Mouse (Mus musculus): ENCODE measurements around the gene Ccdc86. TPM values are rescaled to one million over a fixed set of nuclear protein-coding genes. Genes with fewer than 3 reads are reported as not detected.
A peak's percentile ranks its signal among the peaks of the same experiment; 100 is the strongest.

Ccdc86 gene
- total RNA-seq, 2 experiments from 2014 or later, result 19.0 to 20.1 TPM

DNA sequence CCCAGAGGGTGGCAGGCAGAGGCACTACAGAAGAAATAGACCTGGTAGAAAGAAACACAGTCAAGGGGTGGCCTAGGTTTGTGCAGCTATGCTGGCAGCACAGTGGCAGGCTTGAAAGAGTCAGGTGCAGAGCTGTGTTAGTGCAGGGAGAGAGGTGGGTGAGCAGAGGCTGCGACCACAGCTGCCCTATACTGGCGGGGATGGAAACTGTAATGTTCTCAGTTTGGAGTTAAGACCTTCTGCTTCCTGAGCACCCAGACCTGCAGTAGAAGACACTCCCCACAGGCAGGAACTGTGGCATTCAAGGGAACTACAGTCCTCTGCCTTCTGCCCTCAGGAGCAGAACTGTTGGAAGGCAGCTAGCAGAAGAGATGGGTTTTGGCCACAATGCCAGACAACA is 34.2 kb downstream of the Ccdc86 start:
- peak; percentile 29; the same call in 1 of the 2 replicates for ATAC-seq (replicated peaks; ENCODE audit: poor library complexity, severe bottlenecking)

GRCm38 (mm10) chr19:10914291-10914690 is 34.8 kb downstream of the Ccdc86 start:
- ATAC-seq (replicated peaks; ENCODE audit: poor library complexity, severe bottlenecking), result peak; percentile 82

GRCm38 (mm10) chr19:10909087-10909721 is 39.9 kb downstream of the Ccdc86 start:
- no peak for ATAC-seq (replicated peaks; ENCODE audit: poor library complexity, severe bottlenecking)

GRCm38 (mm10) chr19:10907891-10908290 is 41.2 kb downstream of the Ccdc86 start:
- ATAC-seq (replicated peaks; ENCODE audit: poor library complexity, severe bottlenecking), result peak; percentile 55; the same call in 1 of the 2 replicates

DNA sequence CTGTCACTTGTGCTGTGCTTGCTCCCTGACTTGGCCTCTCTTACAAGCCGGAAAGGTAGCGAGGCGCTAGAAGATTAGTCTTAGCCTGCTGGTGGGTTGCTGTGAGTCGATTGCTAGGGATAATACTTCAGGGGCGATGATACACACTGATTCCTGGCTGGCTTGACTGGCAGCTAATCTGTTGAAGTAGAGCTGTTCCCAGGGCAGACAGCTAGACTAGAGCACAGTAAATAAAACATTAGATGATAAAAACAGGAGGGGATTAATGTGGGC is 43.4 kb downstream of the Ccdc86 start:
- ATAC-seq (replicated peaks; ENCODE audit: poor library complexity, severe bottlenecking), result no peak

GRCm38 (mm10) chr19:10904927-10905727 is 43.9 kb downstream of the Ccdc86 start:
- ATAC-seq (replicated peaks; ENCODE audit: poor library complexity, severe bottlenecking), result peak; percentile 54; the same call in 1 of the 2 replicates

DNA sequence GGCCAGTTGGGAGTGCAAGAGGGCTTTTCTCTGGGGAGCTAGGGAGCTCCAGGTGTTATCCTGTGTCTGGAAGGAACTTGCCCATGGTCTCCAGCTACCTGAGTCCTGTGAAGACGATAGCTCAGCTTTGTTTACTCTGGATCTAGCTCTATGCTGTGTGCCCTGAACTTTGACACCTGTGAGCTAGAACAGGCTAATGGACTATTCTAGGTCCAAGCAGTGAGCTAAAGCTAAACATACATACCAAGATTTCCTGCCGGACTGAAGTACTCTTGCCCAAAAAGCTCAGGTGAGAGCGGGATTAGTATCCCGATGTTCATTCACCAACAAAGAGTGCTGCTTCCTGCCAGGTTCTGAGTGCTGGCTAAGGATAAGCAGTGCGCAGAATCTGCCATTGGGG is 44.6 kb downstream of the Ccdc86 start:
- ATAC-seq (replicated peaks; ENCODE audit: poor library complexity, severe bottlenecking), result no peak

DNA sequence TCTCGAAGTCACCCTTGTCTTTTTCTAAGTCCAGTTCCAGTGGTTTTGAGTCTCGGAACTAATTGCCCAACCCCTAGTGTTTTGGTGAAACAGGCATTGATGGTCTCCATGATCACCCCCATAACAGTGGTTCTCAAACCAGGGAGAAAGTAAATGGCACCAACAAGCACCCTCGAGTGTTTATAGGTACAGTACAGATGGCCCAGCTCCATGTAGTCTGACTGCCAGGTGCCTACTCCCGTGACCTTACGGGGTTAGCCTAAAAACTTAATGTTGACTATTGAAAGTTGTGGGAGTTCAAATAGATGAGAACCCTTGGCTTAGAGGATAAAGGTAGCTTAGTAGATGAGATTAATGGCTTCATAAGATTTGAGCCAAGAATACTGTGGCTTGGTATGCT is 48.0 kb downstream of the Ccdc86 start:
- no peak for ATAC-seq (replicated peaks; ENCODE audit: poor library complexity, severe bottlenecking)

DNA sequence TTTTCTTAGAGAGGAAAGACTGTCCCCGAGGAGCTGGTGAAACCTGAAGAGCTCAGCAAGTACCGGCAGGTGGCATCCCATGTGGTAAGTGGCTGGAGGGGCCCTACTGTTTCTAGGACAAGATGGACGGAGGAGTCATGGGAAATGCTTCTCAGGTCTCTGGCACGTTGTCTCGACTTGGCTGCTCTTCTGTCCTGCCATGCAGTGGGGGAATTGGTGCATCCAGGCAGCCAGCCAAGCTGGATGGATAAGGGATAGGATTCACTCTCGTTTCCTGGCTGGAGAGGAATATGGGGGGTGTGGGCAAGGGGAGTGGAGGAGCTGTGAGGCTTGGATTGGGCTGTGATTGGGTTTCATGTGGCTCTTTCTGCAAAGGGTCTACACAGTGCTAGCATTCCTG is 48.8 kb downstream of the Ccdc86 start:
- no peak for ATAC-seq (replicated peaks; ENCODE audit: poor library complexity, severe bottlenecking)

GRCm38 (mm10) chr19:10897491-10897890 is 51.6 kb downstream of the Ccdc86 start:
- ATAC-seq (replicated peaks; ENCODE audit: poor library complexity, severe bottlenecking), result no peak

DNA sequence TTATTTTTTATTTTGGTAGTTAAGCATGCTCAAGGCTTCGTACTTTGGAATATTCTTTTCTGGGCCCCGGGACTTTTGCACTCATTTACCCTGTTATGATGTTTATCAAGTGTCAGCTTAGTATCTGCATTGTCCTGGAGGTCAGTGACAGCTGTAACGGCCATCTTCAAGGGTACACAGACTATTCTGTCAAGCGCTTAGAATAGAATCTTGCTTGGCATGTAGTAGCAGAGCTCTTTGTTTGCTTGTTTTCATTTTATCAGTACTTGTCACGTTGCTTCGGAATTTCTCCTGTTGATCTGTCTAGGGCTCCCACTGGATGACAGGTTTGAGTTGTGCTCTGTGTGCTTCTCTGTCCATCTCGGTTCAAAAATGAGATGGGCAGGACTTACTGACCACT is 52.2 kb downstream of the Ccdc86 start:
- ATAC-seq (replicated peaks; ENCODE audit: poor library complexity, severe bottlenecking), result no peak

- no peak for ATAC-seq (replicated peaks; ENCODE audit: poor library complexity, severe bottlenecking)
These were observed 53.4 kb downstream of the Ccdc86 start for GRCm38 (mm10) chr19:10895708-10896107.

- peak; percentile 97 for ATAC-seq (replicated peaks; ENCODE audit: poor library complexity, severe bottlenecking)
These were observed 54.0 kb downstream of the Ccdc86 start, which contains the start of gene Prpf19 for GRCm38 (mm10) chr19:10895016-10895528. Gene Prpf19 (plus strand): TSS chr19:10895231.

GRCm38 (mm10) chr19:10892201-10892600 is 56.9 kb downstream of the Ccdc86 start:
- ATAC-seq (replicated peaks; ENCODE audit: poor library complexity, severe bottlenecking), result no peak

Other genes with a start within 250 kb of the Ccdc86 start
- not detected in 2 replicates for gene Cd5, start 210.3 kb downstream of the Ccdc86 start, total RNA-seq (2014; fragmentation: Nextera tagmentation)
- gene Cd5, start 210.3 kb downstream of the Ccdc86 start, total RNA-seq (2017), result not detected in 2 replicates
- gene Cd6, start 119.2 kb downstream of the Ccdc86 start, total RNA-seq (2014; fragmentation: Nextera tagmentation), result 0.28 and 3.8 TPM in 2 replicates
- gene Cd6, start 119.2 kb downstream of the Ccdc86 start, total RNA-seq (2017), result 0.21 and 0.26 TPM in 2 replicates
- gene Slc15a3, start 109.5 kb downstream of the Ccdc86 start, total RNA-seq (2014; fragmentation: Nextera tagmentation), result 0.99 and 1.0 TPM in 2 replicates
- gene Slc15a3, start 109.5 kb downstream of the Ccdc86 start, total RNA-seq (2017), result 0.22 and 0.88 TPM in 2 replicates
- 0.53 TPM in 1 of 2 replicates, not detected in the other for gene Tmem132a, start 79.3 kb downstream of the Ccdc86 start, total RNA-seq (2014; fragmentation: Nextera tagmentation)
- gene Tmem132a, start 79.3 kb downstream of the Ccdc86 start, total RNA-seq (2017), result 0.17 and 0.41 TPM in 2 replicates
- 25.2 and 25.3 TPM in 2 replicates for gene Tmem109, start 67.3 kb downstream of the Ccdc86 start, total RNA-seq (2014; fragmentation: Nextera tagmentation)
- gene Tmem109, start 67.3 kb downstream of the Ccdc86 start, total RNA-seq (2017), result 7.8 and 11.6 TPM in 2 replicates
- gene Prpf19, start 54.0 kb downstream of the Ccdc86 start, total RNA-seq (2014; fragmentation: Nextera tagmentation), result 114 and 116 TPM in 2 replicates
- 140 and 236 TPM in 2 replicates for gene Prpf19, start 54.0 kb downstream of the Ccdc86 start, total RNA-seq (2017)
- not detected in 2 replicates for gene Zp1, start 28.6 kb downstream of the Ccdc86 start, total RNA-seq (2014; fragmentation: Nextera tagmentation)
- not detected in 2 replicates for gene Zp1, start 28.6 kb downstream of the Ccdc86 start, total RNA-seq (2017)
- not detected in 2 replicates for gene Ptgdr2, start 12.1 kb downstream of the Ccdc86 start, total RNA-seq (2014; fragmentation: Nextera tagmentation)
- gene Ptgdr2, start 12.1 kb downstream of the Ccdc86 start, total RNA-seq (2017), result not detected in 2 replicates
- not detected in 2 replicates for gene Ms4a10, start 25.4 kb upstream of the Ccdc86 start, total RNA-seq (2014; fragmentation: Nextera tagmentation)
- gene Ms4a10, start 25.4 kb upstream of the Ccdc86 start, total RNA-seq (2017), result not detected in 2 replicates
- gene Ms4a15, start 44.0 kb upstream of the Ccdc86 start, total RNA-seq (2014; fragmentation: Nextera tagmentation), result not detected in 2 replicates
- gene Ms4a15, start 44.0 kb upstream of the Ccdc86 start, total RNA-seq (2017), result not detected in 2 replicates
- not detected in 2 replicates for gene Ms4a18, start 68.8 kb upstream of the Ccdc86 start, total RNA-seq (2014; fragmentation: Nextera tagmentation)
- not detected in 2 replicates for gene Ms4a18, start 68.8 kb upstream of the Ccdc86 start, total RNA-seq (2017)
- gene Ms4a8a, start 131.8 kb upstream of the Ccdc86 start, total RNA-seq (2014; fragmentation: Nextera tagmentation), result not detected in 2 replicates
- not detected in 2 replicates for gene Ms4a8a, start 131.8 kb upstream of the Ccdc86 start, total RNA-seq (2017)
- gene 1700017D01Rik, start 181.6 kb upstream of the Ccdc86 start, total RNA-seq (2014; fragmentation: Nextera tagmentation), result not detected in 2 replicates
- not detected in 2 replicates for gene 1700017D01Rik, start 181.6 kb upstream of the Ccdc86 start, total RNA-seq (2017)
- not detected in 2 replicates for gene 1700025F22Rik, start 216.1 kb upstream of the Ccdc86 start, total RNA-seq (2014; fragmentation: Nextera tagmentation)
- not detected in 2 replicates for gene 1700025F22Rik, start 216.1 kb upstream of the Ccdc86 start, total RNA-seq (2017)
- gene Ms4a13, start 247.5 kb upstream of the Ccdc86 start, total RNA-seq (2014; fragmentation: Nextera tagmentation), result not detected in 2 replicates
- gene Ms4a13, start 247.5 kb upstream of the Ccdc86 start, total RNA-seq (2017), result not detected in 2 replicates